Mouse (Mus musculus) embryonic stem cell, embryonic (primary cell): Measurements from ENCODE around the gene Nrxn3.

ENCODE experiments used
- CTCF ChIA-PET, 4 experiments: fragments of 300-600 bp in 2 of 4; fragments of 350-600 bp in 2 of 4; sonication (Branson Sonifier 250); formaldehyde crosslinking; loops; one replicate each; lab custom pipeline; 2022; ENCODE audit warnings: inconsistent platforms in 2 of 4; lab: Charles Lee
- POLR2A ChIA-PET, 4 experiments: fragments of 300-600 bp in 2 of 4; fragments of 350-600 bp in 2 of 4; sonication (Branson Sonifier 250); formaldehyde crosslinking; loops; one replicate each; lab custom pipeline; 2022; ENCODE audit warnings: antibody characterized with exemption in 4 of 4, inconsistent platforms in 1 of 4; lab: Charles Lee

The Nrxn3 gene

DNA sequence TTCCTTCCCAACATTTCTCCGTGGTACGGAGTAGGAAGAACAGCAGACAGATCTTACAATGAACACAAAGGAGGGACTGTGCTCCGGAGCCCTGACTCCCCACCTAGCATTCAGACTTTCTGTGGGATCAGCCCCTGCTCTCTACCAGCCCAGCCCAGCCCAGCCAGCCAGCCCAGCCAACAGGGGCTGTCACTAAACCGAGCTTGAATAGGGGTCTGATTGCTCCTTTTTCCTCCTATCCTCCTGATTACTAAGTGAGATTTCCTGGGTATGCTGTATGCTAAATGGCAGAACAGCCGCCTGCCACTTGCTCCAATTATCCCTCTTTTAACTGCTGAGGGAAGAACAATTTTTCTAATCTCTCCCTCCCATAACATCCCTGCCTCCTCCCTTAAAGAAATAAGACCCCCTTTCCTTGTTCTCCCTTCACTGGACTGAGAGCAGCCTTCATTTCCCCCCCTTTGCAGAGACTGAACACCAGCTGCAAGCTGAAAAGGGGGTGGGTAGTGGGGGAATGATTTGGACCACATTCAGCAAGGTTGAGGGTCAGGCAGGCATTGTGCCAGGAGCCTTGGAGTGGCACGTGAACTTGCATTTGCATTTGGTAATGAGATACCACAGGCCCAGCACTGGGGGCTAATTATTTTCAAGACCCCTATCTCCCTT is 78.4 kb downstream of the Nrxn3 start:
- POLR2A ChIA-PET, result no interaction called here

DNA sequence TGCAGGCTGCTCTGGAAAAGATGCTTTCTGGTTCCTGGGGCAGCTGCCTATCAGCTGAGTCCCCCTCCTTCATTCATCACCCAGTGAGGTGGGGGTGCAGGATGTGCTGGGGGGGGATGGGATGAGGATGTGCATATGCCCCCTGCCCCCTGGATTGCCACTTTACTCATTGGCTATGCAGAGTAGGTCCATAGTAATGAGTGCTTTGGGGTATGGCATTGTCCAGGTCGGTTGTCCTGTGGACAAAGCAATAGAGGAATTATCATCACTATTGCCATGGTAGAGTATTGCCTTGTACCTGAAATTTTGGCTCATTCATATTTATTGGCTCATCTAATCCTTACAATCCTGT is 79.0 kb downstream of the Nrxn3 start:
- ChIA-PET CTCF (no interaction called here), POLR2A (no interaction called here)

More for the DNA sequence above, 78.4 kb downstream of the Nrxn3 start:
- CTCF ChIA-PET, result no interaction called here

DNA sequence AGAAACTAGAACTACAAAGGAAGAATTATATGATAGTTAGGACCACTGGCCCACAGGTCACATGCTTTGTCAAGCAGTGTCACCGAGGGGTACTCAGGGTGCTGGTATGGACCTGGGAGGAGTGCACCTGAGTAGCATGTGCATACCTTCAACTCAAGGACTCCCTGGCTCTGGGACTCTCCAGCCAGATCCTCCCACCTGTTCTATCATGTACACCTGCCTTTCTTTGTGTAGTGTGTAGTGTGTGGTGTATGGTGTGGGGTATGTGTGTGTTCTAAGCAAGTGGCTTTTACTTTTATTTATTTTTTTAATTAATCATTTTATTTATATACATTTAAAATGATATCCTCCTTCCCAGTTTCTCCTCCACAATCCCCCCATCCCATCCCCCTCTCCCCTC is 86.3 kb downstream of the Nrxn3 start:
- POLR2A ChIA-PET, result no interaction called here
- CTCF ChIA-PET, result no interaction called here

DNA sequence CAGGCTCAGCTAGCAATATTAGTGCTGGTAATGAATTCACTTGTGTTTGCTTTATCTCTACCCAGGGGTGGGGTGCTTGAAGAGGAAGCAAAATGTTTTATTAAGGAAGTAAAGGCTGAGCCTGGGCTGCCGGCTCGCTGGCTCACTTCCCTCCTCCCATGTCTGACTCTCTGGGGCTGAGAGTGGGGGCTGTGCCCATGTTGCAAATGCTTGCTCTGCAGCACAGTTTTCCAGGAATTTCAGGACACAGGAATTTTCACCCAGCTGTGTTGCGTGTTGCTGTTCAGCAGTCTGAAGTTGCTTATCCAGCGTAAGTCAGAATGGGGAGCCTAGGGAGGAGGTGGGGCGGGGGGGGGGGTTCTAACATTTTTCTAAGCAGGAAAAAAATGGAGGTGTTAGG is 89.5 kb downstream of the Nrxn3 start:
- CTCF ChIA-PET, result no interaction called here
- POLR2A ChIA-PET, result no interaction called here

DNA sequence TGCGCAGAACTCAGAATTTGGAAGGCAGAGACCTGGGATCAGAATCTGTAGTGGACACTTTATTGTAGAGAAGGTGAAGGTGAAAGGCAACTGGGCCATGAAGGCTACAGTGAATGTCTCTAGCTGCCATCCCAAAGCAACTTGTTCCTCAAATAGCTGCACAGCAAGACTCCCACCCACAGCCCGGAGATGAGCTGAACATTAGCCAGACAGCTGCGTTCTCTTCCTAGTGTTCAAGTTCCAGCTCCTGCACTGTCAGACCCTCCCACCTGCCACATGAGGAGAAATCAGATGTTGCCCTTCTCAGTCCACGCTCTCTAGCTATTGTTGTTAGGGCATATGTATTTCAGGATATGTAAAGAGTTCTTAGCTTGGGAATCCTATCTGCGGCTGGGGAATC is 94.2 kb downstream of the Nrxn3 start:
- POLR2A ChIA-PET, result no interaction called here

DNA sequence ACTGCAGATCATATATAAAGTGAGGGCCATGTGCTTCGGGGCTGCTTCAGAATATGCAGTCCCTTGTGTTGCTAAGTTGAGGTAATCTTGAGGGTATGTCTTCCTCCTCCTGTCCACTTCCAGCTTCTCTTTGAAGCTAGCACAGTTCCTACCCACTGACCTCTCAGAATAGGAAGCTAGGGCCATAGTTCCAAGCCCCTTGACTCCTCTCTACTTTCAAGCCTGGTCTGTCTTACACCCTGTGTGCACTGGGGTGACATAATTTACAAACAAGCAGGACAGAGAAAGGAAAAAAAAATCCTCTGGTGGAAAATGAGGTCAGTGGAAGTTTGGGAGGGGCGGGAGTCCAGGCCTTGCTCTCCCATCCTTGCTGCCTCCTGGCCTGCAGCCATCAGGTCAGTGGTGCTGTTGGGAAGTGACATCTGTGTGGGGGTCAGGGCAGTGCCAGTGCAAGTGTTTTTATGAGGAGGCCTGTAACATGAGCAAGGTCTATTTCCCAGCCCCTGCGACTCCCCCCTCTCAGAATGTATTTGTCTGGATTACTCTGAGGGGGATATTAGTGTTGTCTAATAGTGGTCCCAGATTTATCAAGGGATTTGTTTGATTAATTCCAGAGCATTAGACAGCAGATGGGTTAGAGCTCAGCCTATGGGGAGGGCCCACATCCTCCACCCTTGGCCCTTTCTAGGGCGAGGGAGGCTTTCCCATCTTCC is 96.1 kb downstream of the Nrxn3 start:
- POLR2A ChIA-PET, result no interaction called here
- CTCF ChIA-PET, result no interaction called here

More for the DNA sequence above, 94.2 kb downstream of the Nrxn3 start:
- CTCF ChIA-PET, result no interaction called here

DNA sequence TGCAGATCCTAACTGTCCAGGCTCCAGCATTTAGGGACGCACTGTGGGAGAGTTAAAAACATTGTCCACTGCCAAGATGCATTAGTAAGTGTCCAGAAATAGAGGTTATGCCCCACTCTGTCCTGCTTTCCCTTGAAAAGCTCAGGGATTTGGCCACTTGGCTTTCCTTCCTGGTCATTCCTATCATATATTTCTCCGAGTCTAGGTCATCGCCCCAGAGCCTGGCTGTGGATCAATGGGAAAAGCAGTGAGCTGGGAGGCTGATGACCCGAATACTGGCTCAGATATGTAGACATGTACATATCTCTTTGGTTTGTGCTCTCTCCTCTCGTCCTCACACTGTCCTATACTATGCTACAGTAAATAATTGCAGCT is 96.6 kb downstream of the Nrxn3 start:
- ChIA-PET POLR2A (no interaction called here), CTCF (no interaction called here)

DNA sequence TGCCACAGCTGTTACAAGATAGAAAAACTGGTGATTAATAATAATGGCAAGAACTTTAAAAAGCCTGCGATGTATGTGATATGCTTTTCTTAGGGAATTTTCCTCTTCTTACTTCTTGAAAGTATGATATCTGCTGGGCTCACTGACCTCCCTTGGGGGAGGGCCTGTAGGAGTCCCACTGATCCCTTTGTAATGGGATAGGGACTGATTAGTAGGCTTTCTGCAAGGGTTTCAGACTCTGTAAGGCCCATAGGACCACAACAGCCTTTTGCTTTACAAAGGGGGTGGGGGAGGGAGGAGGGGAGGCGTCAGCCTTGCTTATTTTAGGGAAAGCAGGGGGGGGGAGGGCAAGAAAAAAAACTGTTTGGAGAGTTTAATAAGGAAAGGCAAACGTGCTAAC is 97.5 kb downstream of the Nrxn3 start:
- ChIA-PET POLR2A (no interaction called here), CTCF (no interaction called here)

DNA sequence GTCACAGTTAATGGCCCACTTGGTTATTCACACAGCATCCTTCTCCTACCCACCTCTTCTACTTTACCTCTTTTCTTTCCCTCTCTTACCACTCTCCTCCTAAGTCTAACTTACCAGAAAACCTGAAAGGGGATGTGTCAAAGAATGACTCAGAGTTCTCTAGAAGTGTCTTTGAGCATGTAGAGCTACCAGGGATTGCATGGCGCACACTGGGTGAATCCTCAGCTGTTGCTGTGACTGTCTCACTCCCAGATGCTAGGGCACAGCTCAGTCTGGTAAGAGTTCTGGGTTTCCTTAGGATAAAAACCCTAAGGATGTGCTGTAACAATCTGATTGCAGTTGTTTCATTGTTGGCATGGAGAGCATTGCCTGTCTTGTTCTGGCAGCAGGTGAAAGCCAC is 108.2 kb downstream of the Nrxn3 start:
- POLR2A ChIA-PET, result no interaction called here
- CTCF ChIA-PET, result no interaction called here

DNA sequence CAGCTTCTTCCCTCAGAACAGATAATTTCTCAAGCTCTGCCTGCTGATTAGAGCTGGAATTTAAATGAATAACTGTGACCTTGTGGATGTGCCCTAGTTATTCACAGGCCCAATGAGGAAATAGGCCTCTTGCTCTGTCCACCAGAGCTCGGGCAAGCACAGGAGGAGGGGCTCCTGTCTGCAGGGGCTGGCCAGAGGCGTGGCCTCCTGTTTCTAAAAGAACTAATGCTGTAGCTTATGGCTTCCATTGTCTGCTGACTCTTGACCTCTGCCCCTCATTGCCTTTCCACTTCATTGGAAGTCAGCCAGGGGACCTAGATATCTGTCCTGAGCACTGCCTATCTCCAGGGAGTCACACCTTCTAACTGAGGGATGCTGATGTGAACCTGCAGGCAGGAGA is 113.1 kb downstream of the Nrxn3 start:
- ChIA-PET CTCF (no interaction called here), POLR2A (no interaction called here)

DNA sequence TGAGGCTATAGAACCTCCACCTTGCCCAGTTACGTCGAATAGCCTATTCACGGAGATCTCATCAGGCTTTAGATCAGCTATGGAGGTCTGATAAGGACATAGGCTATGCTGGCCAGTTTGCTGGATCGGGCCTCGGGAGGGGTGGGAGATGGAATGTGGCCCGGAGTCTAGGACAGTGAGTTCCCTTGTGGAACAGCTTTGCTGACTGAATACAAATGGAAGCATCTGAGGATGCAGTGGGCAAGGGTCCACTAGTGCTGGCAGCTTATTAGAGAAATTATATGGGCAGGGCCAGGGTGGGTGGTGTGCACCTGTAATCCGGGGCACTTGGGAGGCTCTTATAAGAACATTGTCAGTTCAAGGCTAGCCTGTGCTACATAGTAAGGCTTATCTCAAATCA is 117.0 kb downstream of the Nrxn3 start:
- CTCF ChIA-PET, result no interaction called here

DNA sequence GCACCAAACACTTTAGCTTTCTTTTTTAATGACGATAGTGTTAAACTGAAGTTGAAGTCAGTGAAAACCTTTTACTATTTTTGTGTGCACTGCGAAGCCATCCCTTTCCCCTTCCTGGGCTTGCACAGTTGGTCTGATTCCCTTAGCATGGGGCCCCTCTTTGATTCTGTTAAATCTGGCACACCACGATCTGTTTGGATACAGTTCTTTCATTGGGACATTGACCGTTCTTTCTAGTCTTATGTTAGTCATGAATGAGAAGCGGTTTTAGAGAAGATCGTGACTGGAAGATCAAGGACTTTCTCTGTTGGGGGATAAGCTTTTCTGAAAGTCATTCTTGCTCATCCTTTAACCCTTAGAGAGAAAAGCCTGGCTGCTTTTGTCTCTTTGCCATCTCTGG is 118.7 kb downstream of the Nrxn3 start:
- POLR2A ChIA-PET, result no interaction called here
- CTCF ChIA-PET, result no interaction called here

More for the DNA sequence above, 117.0 kb downstream of the Nrxn3 start:
- POLR2A ChIA-PET, result no interaction called here

DNA sequence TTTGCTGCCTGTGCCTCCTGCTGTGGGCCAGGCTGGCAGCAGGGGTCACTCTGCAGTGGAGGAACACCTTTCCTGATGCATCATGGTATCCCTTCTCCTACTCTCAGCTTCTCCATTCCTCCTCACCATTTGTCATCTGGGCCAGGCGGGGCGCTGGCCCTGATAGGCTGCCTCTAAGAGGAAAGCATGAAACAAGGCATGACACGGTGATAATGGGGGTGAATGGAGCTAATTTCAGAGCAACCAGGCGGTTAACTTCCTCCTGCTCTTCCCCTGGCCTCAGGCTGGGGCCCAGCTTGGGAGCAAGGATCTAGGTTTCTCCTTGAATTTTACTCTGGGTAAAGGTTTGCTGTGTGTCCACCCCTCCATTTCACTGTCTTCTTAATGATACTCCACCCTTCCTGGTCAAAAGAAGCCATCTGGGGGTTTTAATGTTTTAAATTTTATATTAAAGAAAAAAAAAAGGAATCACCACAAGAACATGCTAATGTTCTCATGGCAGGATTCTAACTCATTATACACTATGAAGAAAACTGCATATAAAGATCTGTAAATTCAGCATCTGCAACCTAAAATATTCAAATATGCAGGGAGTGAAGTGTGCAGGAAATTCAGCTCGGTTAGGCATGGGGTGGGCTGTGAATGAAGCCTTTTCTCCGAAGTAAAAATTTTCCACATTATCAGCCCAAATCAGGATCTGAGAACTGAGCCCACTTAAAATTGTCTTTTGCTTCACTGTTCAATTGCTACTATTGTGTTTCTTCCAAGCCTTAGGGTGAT is 127.9 kb downstream of the Nrxn3 start:
- CTCF ChIA-PET, result no interaction called here
- POLR2A ChIA-PET, result no interaction called here

DNA sequence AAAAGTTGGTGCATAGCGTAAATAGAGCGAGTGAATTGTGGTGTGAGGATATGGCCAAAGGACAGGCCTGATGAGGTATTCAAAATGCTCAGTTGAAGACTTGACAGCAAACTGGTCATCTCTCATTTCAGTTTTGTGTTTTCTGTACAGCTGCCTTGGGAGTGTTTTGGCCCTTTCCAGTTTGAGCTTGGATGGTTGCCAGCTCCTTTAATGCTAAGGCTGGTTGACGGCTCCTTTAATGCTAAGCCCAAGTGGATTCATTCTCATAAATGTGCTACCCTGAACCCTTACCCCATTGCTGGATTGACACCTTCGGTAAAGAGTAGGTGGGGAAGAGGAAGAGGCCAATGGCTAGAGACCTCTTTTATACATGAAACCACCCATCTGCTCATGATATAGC is 131.4 kb downstream of the Nrxn3 start:
- ChIA-PET POLR2A (no interaction called here), CTCF (no interaction called here)

DNA sequence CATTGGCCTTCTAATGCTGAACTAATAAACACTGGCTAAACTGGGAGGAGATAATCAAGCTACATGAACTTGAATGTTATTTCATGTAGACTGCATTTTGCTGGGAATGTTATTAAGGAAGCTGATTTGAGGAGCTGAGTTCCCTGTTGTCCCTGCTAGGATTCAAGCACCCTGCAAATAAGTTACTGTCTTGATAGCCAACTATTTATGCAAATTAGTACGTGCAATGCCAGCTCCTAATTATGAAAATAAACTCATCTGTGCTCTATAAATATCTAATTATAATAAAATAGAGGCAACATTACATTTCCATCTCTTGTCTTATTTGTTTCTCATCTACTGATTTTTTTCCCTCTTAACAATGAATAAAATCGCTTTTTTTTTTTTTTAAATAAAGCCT is 135.0 kb downstream of the Nrxn3 start:
- POLR2A ChIA-PET, result no interaction called here
- CTCF ChIA-PET, result no interaction called here

DNA sequence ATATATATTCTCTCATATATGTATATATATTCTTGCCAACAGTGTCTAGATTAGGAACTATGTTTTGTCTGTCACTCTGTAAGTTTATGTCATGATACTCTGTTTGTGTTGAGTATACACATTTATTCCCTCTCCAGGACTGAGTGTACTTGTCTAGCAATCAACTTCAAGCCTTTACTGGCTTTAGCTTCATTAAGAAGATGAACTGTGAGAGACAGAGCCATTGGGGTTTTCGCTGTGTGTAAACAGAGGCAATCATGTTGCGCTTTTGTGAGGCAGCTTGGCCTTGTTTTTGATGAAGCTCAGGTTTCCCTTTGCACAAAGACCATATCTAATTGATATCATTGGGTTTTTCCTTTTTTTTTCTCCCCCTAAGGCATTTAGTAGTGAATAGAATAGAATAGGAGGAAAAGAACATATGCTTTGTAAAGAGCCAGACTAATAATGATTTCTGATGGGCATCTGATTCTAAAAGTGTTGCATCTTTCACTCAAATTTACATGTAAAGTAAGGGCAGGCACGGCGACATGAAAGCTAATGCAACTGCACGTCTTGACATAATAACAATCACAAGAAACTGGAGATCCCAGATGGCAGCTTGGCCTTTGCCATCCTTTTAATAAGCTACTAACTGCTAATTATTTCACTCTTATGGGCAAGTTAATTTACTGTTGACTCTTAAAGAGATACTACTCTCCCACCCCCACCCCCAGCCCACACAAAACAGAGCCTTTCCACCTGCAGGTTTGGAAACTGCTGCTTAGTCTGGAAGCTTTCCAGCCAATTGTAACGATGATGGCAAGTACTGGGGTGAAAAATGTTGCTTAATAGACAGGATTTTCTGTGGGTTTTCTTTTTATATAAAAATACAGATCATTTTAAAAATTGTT is 137.0 kb downstream of the Nrxn3 start:
- POLR2A ChIA-PET, result no interaction called here
- CTCF ChIA-PET, result no interaction called here

DNA sequence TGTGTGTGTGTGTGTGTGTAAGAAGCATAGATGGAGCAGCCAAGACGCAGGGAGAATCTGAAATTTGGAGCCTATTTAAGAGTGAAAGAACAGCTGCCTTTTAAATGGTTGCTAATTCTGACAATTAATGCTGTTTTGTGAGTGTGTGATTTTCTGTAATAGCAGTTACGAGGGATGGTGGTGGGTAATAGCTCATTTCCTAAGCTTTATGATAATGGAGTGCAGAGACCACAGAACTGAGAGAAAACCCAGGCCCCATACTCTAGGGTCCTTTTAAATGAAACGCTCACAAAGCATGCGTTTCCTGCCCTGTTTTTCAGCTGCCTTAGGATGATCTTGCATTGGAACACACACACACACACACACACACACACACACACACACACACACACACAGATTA is 137.7 kb downstream of the Nrxn3 start:
- CTCF ChIA-PET, result no interaction called here
- POLR2A ChIA-PET, result no interaction called here

DNA sequence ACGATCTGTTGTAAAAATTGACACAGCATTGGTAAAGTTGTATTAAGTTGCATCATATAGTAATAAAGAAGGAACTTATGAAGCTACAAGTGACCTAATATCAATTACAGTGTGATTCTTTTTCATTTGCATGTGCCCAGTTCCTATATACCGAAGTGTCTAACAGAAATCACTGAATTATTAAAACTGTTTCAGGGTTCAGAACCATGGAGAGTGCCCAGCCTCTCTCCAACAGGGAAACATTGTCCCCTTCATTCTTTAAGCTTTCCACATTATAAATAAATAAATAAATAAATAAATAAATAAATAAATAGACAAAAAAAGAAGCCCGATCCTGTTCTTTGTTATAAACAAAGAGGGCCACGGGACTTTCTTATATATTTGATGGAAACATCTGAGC is 140.4 kb downstream of the Nrxn3 start:
- ChIA-PET POLR2A (no interaction called here), CTCF (interaction anchor here in 1 of 4 experiments (0.6 kb wide), 1 partner anchor 273 kb away, joined by 8 read pairs; no protein-coding TSS in a partner anchor)

DNA sequence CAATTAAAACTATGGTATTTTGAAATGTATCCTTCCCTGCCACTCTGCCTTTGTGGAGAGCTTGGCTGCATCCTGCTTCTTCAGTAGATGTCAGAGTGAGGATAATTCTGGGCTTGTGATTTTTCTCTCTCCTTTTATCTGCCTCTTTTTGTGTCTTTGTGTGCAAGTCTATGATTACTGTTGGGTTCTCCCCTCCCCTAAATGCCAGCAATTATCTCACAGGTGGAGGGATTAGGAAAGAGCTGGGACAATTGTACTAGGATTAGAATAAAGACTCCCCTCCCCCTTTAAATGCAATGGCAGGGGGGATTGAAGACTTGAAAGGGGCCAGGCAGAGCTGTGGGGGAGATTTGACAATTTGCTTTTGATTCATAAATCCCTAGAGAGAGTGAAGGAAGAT is 145.6 kb downstream of the Nrxn3 start:
- ChIA-PET CTCF (no interaction called here), POLR2A (interaction anchor here in 1 of 4 experiments (0.6 kb wide), 1 partner anchor 196 kb away, joined by 3 read pairs; no protein-coding TSS in a partner anchor)

DNA sequence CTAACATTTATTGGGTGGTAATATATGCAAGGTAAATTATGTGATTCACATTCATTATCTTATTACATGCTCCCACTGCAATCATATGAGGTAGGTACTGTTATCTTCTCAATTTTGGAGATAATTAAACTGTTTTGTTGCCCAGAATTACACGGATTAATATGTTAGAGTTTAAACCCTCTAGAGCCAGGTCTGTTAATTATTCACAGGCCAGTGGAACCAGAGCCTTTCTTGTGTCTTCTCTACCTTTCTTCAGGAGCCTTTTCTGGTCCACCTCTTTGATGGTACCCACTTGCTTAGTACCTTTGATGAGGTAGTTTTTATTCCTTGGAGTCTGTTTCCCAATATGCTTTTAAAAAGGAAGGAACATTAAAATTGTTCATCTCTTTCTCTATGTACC is 174.7 kb downstream of the Nrxn3 start:
- CTCF ChIA-PET, result no interaction called here

More for the DNA sequence above, 174.7 kb downstream of the Nrxn3 start:
- POLR2A ChIA-PET, result no interaction called here
